Mouse (Mus musculus) liver, adult 2 months (tissue): ENCODE measurements around the gene Ralb. TPM values are rescaled to one million over a fixed set of nuclear protein-coding genes. Genes with fewer than 3 reads are reported as not detected.

Experiments
- DNase-seq: peaks from one replicate; pipeline ENCODE4 v3.0.0-alpha.2; 2011; ENCODE audit warnings: low read depth, low spot score; ENCODE audit errors: extremely low read depth
- H3K27ac ChIP-seq: fragments of 200-500 bp; replicated peaks from 2 replicates; pipeline ENCODE4 v1.5.1; 2012; ENCODE audit warnings: low read depth, mild to moderate bottlenecking, control low read depth, inconsistent platforms, low read length; ENCODE audit not compliant: insufficient read depth
- H3K27me3 ChIP-seq: fragments of 200-500 bp; 2 replicates; pipeline ENCODE4 v1.6.1; 2012; ENCODE audit warnings: mild to moderate bottlenecking, moderate library complexity, low read length, inconsistent platforms; ENCODE audit not compliant: control insufficient read depth, insufficient read depth
- H3K36me3 ChIP-seq: fragments of 200-500 bp; 2 replicates; pipeline ENCODE4 v1.6.1; 2012; ENCODE audit warnings: low read length, inconsistent platforms; ENCODE audit not compliant: control insufficient read depth, insufficient read depth
- H3K4me1 ChIP-seq: fragments of 200-500 bp; 2 replicates; pipeline ENCODE4 v1.6.1; 2011; ENCODE audit warnings: low read length; ENCODE audit not compliant: control insufficient read depth, insufficient read depth
- H3K4me3 ChIP-seq: fragments of 200-500 bp; 2 replicates; pipeline ENCODE4 v1.5.1; 2011; ENCODE audit warnings: low read depth, mild to moderate bottlenecking, control low read depth, low read length, moderate library complexity; ENCODE audit not compliant: insufficient read depth
- H3K79me2 ChIP-seq: fragments of 200-500 bp; 2 replicates; pipeline ENCODE4 v1.6.1; 2012; ENCODE audit warnings: inconsistent platforms, mild to moderate bottlenecking, low read length, moderate library complexity; ENCODE audit not compliant: control insufficient read depth, insufficient read depth
- H3K9ac ChIP-seq: fragments of 200-500 bp; 2 replicates; pipeline ENCODE4 v1.6.1; 2012; ENCODE audit warnings: low read depth, mild to moderate bottlenecking, control low read depth, inconsistent platforms, low read length
- CTCF ChIP-seq: fragments of 200-500 bp; IDR thresholded peaks from 2 replicates; pipeline ENCODE4 v1.5.1; 2011; ENCODE audit warnings: low read depth, low read length, control low read depth
- POLR2A ChIP-seq: fragments of 200-500 bp; IDR thresholded peaks from 2 replicates; pipeline ENCODE4 v1.6.1; 2011; ENCODE audit warnings: low read length, control low read depth; ENCODE audit not compliant: insufficient read depth; ENCODE audit errors: extremely low read depth
- WGBS: fragments of 180-500 bp; shearing (Covaris S2); methylation state at CpG from one replicate; pipeline ENCODE4 v1.1.7; 2018; 5-methylcytosine and 5-hydroxymethylcytosine counted together
- polyA plus RNA-seq: library from polyadenylated mRNA; depleted of rRNA; stranded (reverse); fragments of >200 nt; gene quantifications from 2 replicates; pipeline ENCODE4 v1.2.3, GENCODE M21; 2012; rRNA removed
- total RNA-seq: library from RNA; depleted of rRNA; stranded (reverse); fragments of >200 nt; gene quantifications from 2 replicates; pipeline ENCODE4 v1.2.3, GENCODE M21; 2014; rRNA removed

The Ralb gene
- total and polyA plus RNA-seq, 2 experiments = 9.0 to 14.8 TPM

DNA sequence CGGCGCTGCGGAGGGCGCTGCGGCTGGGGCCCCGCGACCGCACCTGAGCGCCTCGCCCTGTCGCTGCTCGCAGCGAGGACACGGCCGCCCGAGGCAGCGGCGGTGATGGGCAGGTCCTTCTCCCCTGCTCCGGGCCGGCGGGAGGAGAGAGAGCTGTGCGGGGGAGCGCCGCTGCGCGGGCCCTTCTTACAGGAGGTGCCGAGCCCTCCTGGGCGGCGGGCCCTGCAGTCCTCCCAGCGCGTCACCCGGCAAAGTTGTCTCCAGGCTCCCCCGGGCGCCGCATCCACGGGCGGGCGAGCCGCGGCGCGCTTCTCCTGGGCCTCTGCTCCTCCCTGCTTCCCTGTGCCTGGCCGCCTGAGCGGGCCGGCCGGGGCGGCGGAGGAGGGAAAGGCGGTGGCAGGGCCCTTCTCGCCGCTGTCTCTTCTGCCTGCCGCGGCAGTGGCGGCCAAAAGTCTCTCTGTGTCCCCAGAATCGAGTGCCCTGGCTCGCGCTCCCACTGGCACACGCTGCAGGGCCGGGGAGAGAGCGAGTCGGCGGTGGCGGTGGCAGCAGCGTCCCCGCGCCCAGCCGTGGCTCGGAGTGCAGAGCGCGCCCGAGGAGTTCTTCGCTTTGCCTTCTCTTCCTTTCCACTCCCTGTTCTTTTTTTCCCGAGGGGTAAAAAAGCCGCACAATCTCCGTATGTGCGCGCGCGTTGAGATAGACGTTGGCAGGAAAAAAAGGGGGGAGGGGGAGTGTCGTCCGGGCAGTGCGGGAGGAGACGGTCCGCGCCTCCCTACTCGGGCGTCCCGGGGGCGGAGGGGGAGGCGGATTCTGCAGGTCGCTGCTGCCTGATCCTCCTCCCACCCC, 82.8 kb downstream of the Ralb start, which contains the start of gene Inhbb:
Inhbb (minus strand) TSS at position 673 of the 846 bp plus-strand sequence.
- TF ChIP-seq CTCF (no peak), POLR2A (no peak)
- under 1% methylated on average over 78 of the region's 92 CpGs for WGBS
- no peak for DNase-seq
- Histone ChIP-seq H3K4me1 (no peaks in the 10 kb centered on the region), H3K36me3 (no peaks in the 10 kb centered on the region), H3K27ac (no peak within 1 kb of the TSS), H3K4me3 (peak within 1 kb of the TSS; percentile 81), H3K79me2 (no peaks in the 10 kb centered on the region), H3K9ac (peak within 1 kb of the TSS; percentile 76), H3K27me3 (peaks cover 23% of the 10 kb centered on the region)

DNA sequence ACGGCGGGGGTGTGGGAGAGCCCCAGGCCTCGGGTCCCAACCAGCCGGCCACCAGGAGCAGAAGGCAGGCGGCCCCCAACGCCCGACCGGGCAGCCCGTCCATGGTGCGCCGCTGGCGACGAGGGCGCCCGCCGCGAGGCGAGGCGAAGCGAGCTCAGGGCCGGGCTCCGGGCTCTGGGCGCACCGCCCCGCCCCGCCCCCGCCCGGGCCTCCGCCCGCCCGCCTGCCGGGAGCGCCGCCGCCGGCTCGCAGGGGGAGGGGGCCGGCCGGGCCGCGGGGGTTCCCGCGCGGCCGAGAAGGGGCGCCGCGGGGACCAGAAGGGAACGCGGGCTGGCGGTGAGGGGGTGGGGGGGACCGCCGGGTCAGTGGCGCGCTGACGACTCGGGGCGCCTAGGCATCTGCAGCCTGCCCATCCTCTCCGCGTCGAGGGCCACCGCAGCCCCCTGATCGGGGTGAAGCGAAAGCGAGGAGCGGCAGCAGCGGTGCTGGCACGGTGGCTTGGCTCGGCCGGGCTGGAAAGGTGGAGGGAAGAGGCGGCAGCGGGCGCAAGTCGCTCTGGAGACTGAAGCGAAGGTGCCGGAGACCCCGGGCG, 83.5 kb downstream of the Ralb start:
- Histone ChIP-seq H3K27ac (no peak overlapping the region), H3K36me3 (no peaks in the 10 kb centered on the region), H3K4me1 (no peaks in the 10 kb centered on the region), H3K9ac (peak overlapping the region; percentile 76), H3K79me2 (no peaks in the 10 kb centered on the region), H3K4me3 (peak overlapping the region; percentile 81), H3K27me3 (peaks cover 23% of the 10 kb centered on the region)
- DNase-seq = no peak
- WGBS = 4% methylated on average over 51 of the region's 78 CpGs
- TF ChIP-seq CTCF (no peak), POLR2A (no peak)

Other genes starting within 250 kb of the Ralb start
- gene Inhbb, start 82.5 kb downstream of the Ralb start, total RNA-seq = 0.37 and 1.0 TPM in 2 replicates
- 0.36 and 0.42 TPM in 2 replicates for gene Inhbb, start 82.5 kb downstream of the Ralb start, polyA plus RNA-seq
- 6.6 and 7.4 TPM in 2 replicates for gene Tmem185b, start 21.4 kb upstream of the Ralb start, total RNA-seq
- gene Tmem185b, start 21.4 kb upstream of the Ralb start, polyA plus RNA-seq = 12.6 and 14.2 TPM in 2 replicates
- 38.0 and 47.3 TPM in 2 replicates for gene Epb41l5, start 144.2 kb upstream of the Ralb start, total RNA-seq
- gene Epb41l5, start 144.2 kb upstream of the Ralb start, polyA plus RNA-seq = 14.9 and 18.8 TPM in 2 replicates